Mouse (Mus musculus) limb, embryonic 14.5 days (tissue): ENCODE results near the gene Brca1. TPM values are rescaled to one million over a fixed set of nuclear protein-coding genes. Genes with fewer than 3 reads are reported as not detected.
A peak's percentile ranks its signal among the peaks of the same experiment; 100 is the strongest.

Experiments
- ATAC-seq: fragments of 200-750 bp; cut with Nextera tagmentation; 2 replicates; pipeline ENCODE4 v1.8.0; 2017; ENCODE audit warnings: low read depth, moderate number of reproducible peaks, moderate TSS enrichment; ENCODE audit not compliant: low FRiP score
- DNase-seq: peaks from one replicate; pipeline ENCODE4 v3.0.0-alpha.2; 2015; ENCODE audit warnings: low spot score
- H3K27ac ChIP-seq: fragments of 300-500 bp; sonication (generic); replicated peaks from 2 replicates; pipeline ENCODE4 v1.5.1; 2014; ENCODE audit warnings: low read depth, mild to moderate bottlenecking, low read length, moderate library complexity, mixed read lengths
- H3K27me3 ChIP-seq: fragments of 300-500 bp; sonication (generic); 2 replicates; pipeline ENCODE4 v1.6.1; 2014; ENCODE audit warnings: low read length, mixed read lengths; ENCODE audit not compliant: control insufficient read depth, insufficient read depth
- H3K36me3 ChIP-seq: fragments of 300-500 bp; sonication (generic); 2 replicates; pipeline ENCODE4 v1.6.1; 2014; ENCODE audit warnings: mild to moderate bottlenecking, low read length, moderate library complexity, mixed read lengths; ENCODE audit not compliant: control insufficient read depth, insufficient read depth
- H3K4me1 ChIP-seq: fragments of 300-500 bp; sonication (generic); 2 replicates; pipeline ENCODE4 v1.6.1; 2014; ENCODE audit warnings: antibody characterized with exemption, low read length, mixed read lengths; ENCODE audit not compliant: control insufficient read depth, insufficient read depth
- H3K4me2 ChIP-seq: fragments of 300-500 bp; sonication (generic); replicated peaks from 2 replicates; pipeline ENCODE4 v1.6.1; 2014; ENCODE audit warnings: low read depth, mild to moderate bottlenecking, low read length, moderate library complexity; ENCODE audit not compliant: severe bottlenecking
- H3K4me3 ChIP-seq: fragments of 300-500 bp; sonication (generic); replicated peaks from 2 replicates; pipeline ENCODE4 v1.5.1; 2014; ENCODE audit warnings: low read length
- H3K9ac ChIP-seq: fragments of 300-500 bp; sonication (generic); 2 replicates; pipeline ENCODE4 v1.6.1; 2014; ENCODE audit warnings: mild to moderate bottlenecking, low read depth, low read length, moderate library complexity; ENCODE audit not compliant: severe bottlenecking
- H3K9me3 ChIP-seq: fragments of 300-500 bp; sonication (generic); 2 replicates; pipeline ENCODE4 v1.6.1; 2016; ENCODE audit warnings: low read length; ENCODE audit not compliant: control insufficient read depth
- POLR2A ChIP-seq: fragments of 200-500 bp; IDR thresholded peaks from 2 replicates; pipeline ENCODE4 v1.8.0; 2012; ENCODE audit warnings: inconsistent platforms, mild to moderate bottlenecking, moderate library complexity, borderline replicate concordance; ENCODE audit not compliant: insufficient read depth, insufficient read length; ENCODE audit errors: extremely low read depth
- WGBS: fragments of 180-500 bp; shearing (Covaris S2); extraction: QIAGEN DNeasy Blood & Tissue Kit; methylation state at CpG from one replicate; pipeline ENCODE4 v1.1.7; 2014; 5-methylcytosine and 5-hydroxymethylcytosine counted together
- polyA plus RNA-seq, 2 experiments: library from polyadenylated mRNA; depleted of rRNA in 1 of 2; stranded (reverse) in 1 of 2; unstranded in 1 of 2; fragments of >200 nt; fragmentation: Nextera tagmentation in 1 of 2; extraction: Ambion mirVana in 1 of 2; gene quantifications; 2 replicates each; pipeline versions ENCODE4 v1.2.1 to v1.2.3; 2012 to 2014

Brca1 gene
- polyA plus RNA-seq, 2 experiments, result 9.9 to 11.6 TPM

DNA sequence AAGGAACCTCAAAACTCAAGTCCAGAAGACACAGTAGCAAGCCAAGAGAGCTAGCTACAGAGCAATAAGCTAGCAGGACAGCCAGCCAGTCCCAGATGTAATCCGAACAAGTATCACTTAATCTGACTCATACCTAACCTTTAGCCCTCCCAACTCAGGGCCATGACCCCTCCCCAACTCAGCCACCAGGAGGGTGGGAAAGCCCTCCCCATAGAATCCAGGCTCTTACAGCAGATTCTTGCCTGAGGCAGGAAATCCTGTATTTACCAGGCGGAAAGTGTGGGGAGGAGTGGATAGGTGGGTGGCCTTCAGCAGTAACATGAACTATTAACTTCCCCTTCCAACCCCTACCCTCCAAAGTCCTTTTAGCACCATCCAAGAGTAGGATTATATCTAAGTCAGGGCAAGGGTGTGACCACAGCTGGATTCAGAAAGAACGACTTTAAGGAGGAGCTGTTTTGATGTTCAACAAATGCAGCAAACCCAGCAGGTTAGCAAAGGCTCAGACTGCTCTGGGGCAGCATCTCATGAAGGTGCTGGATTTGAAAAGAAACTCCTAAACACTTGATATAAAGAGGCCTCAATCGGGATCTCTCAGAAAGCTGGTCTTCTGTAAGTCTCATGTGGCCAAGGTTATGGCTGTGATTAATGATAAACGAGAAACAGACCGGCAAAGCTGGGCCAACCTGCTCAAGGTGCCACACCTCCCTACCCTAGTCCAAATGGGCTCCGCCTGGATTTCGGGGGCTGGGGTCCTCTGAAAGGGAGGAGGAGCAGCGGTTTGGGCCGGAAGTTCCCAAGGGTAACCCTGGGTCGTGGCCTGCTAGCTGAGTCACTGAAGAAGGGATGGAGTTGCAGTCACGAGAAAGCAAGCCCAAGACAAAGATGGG lies 87.3 kb downstream of the Brca1 start, which contains the start of gene Rnd2:
Rnd2 (plus strand) TSS at position 789 of the 890 bp plus-strand sequence.
- DNase-seq (peak; percentile 20), ATAC-seq (0 out of 2 replicates have a peak, but pooled peaks have one; percentile 0)
- 8% methylated on average over 12 of the region's 12 CpGs for WGBS
- peak within 1 kb of the TSS; percentile 64 for H3K9ac ChIP-seq
- no peaks in the 10 kb centered on the region for H3K9me3 ChIP-seq
- peaks cover 24% of the 10 kb centered on the region for H3K4me1 ChIP-seq
- peak within 1 kb of the TSS; percentile 76 for H3K27ac ChIP-seq
- H3K36me3 ChIP-seq, result peaks cover 31% of the 10 kb centered on the region
- no peaks in the 10 kb centered on the region for H3K27me3 ChIP-seq
- no peak for TF ChIP-seq POLR2A
- peak within 1 kb of the TSS; percentile 82 for H3K4me3 ChIP-seq
- H3K4me2 ChIP-seq, result peak within 1 kb of the TSS; percentile 90

DNA sequence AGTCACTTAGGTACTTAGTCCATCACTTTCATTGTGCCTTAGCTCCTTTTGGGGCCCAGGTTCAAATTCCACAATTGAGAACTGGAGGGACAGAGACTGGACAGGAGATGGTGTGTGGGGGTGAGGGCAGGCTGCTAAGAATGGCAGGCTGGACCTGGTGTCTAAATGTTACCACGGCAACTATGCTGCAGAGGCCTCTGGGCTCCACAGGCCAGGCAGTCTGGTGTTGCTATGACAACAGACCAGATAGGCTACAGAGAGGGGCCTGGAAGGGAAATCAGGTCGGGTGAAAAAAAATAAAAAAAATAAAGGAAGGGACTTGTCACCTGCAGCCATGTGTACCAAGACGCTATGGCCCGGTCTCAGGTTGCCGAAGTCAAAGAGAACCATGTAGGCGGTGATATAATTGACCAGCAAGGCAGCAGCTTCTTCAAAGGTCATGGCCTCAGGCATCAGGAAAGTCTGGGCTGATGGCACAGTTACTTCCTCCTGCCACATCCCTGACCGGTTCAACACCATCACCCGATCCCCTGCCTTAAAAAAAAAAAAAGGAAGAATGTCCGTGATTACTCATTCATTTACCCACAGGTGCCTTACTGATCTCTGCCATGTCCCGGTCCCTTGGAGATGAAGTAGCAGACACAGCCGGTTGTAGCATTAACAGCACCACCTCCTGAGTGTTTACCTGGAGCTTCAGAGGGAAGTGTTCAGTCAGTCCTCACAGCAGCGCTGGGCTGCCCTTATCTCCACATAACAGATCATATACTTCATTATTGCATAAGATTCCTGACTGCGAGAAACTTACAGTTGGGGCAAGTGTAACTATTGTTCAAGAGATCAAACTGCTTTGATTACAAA lies 88.9 kb downstream of the Brca1 start:
- Histone ChIP-seq H3K9ac (no peak overlapping the region), H3K36me3 (peaks cover 46% of the 10 kb centered on the region), H3K4me3 (no peak overlapping the region), H3K4me2 (no peak overlapping the region), H3K4me1 (peaks cover 17% of the 10 kb centered on the region), H3K27me3 (no peaks in the 10 kb centered on the region), H3K27ac (no peak overlapping the region), H3K9me3 (no peaks in the 10 kb centered on the region)
- ATAC-seq (no peak), DNase-seq (no peak)
- WGBS, result 35% methylated on average over 13 of the region's 13 CpGs
- TF ChIP-seq POLR2A, result no peak

DNA sequence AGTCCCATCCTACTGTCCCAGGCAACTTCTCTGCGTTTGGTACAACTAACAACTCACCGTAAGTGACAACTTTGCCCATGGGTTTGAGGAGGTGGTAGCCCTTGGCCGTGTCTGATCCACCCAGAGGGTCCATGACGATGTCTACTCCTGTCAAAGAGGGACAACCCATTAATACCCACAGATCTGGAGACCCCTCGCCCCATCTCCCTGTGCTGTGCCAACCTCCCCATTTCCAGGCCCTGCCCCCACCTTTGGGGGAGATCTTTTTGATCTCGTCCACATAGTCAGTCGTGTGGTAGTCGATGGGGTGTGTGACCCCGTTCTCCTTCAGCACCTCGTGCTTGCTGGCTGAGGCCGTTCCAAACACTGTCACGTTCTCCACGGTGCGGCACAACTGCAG lies 89.6 kb downstream of the Brca1 start:
- Histone ChIP-seq H3K27me3 (no peaks in the 10 kb centered on the region), H3K4me1 (peaks cover 17% of the 10 kb centered on the region), H3K9ac (no peak overlapping the region), H3K27ac (no peak overlapping the region), H3K4me3 (no peak overlapping the region), H3K9me3 (no peaks in the 10 kb centered on the region), H3K4me2 (no peak overlapping the region), H3K36me3 (peaks cover 46% of the 10 kb centered on the region)
- ATAC-seq (no peak), DNase-seq (no peak)
- WGBS, result 85% methylated on average over 14 of the region's 14 CpGs
- TF ChIP-seq POLR2A, result no peak

DNA sequence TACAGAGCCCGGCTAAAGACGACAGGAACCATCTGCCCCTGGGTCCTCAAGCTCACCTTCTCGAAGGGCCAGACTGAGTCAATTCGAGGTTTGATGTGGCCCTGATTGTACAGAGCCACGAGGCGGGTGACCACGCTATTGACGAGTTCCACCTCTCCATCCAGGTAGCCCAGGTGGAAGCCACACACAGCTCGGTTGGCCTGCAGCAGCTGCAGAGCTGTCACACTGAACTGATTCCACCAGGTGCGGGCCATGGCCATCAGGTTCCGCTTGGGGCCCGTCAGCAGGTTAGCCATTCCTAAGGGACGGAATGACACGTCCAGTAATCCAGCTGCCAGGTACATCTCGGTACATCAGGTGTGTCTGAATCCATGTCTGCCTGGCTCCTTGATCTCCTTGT lies 91.4 kb downstream of the Brca1 start:
- ATAC-seq, result no peak
- Histone ChIP-seq H3K27ac (no peak overlapping the region), H3K4me1 (peaks cover 17% of the 10 kb centered on the region)

DNA sequence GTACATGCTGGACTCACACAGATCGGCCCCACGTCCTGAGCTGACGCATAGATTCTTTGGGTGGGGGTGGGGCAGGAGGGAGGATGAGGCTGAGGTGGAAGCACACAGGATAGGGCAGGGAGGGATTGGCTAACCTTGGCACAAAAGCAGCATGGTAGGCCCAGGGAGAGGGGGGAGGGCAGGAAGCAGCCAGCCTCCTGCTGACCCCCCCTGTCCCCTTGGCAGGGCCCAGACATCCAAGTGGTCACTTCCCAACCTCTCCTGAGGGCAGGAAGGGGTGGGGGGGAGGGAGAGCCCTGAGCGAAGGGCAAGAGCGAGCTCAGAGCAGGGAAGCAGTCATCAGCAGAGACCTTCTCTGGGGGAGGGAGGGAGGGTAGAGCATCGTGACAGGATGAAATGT lies 92.0 kb downstream of the Brca1 start:
- Histone ChIP-seq H3K27ac (no peak overlapping the region), H3K36me3 (peaks cover 50% of the 10 kb centered on the region), H3K9ac (no peak overlapping the region), H3K27me3 (no peaks in the 10 kb centered on the region), H3K9me3 (no peaks in the 10 kb centered on the region), H3K4me1 (peaks cover 13% of the 10 kb centered on the region), H3K4me3 (no peak overlapping the region), H3K4me2 (no peak overlapping the region)
- DNase-seq (no peak), ATAC-seq (no peak)
- WGBS, result 44% methylated on average over 4 of the region's 6 CpGs
- TF ChIP-seq POLR2A, result no peak

More for the DNA sequence above, 91.4 kb downstream of the Brca1 start:
- Histone ChIP-seq H3K27me3 (no peaks in the 10 kb centered on the region), H3K36me3 (peaks cover 50% of the 10 kb centered on the region), H3K9me3 (no peaks in the 10 kb centered on the region), H3K4me3 (no peak overlapping the region), H3K4me2 (no peak overlapping the region), H3K9ac (no peak overlapping the region)
- no peak for DNase-seq
- WGBS, result 86% methylated on average over 15 of the region's 15 CpGs
- TF ChIP-seq POLR2A, result no peak
